Mouse (Mus musculus) urinary bladder, postnatal 4 days (tissue): Measurements from ENCODE around the gene Rrn3.
"Not testable (repeated sequence)": the region's sequence is repeated elsewhere in the genome, so short reads cannot be mapped to it uniquely, and the experiment has no call there.

Experiments used
- DNase-seq, 2 experiments: peaks; one replicate each; pipeline ENCODE4 v3.0.0; 2021 to 2022; ENCODE audit warnings: low spot score in 2 of 2

The Rrn3 gene

GRCm38 (mm10) chr16:13785932-13786331, 5.4 kb downstream of the Rrn3 start:
- DNase-seq, result no peak

- DNase-seq, result not testable (repeated sequence)
These were observed 12.9 kb downstream of the Rrn3 start for GRCm38 (mm10) chr16:13793441-13793840.

GRCm38 (mm10) chr16:13796746-13797175, 16.3 kb downstream of the Rrn3 start:
- DNase-seq, result no peak

- DNase-seq, result no peak
These were observed 20.7 kb downstream of the Rrn3 start for GRCm38 (mm10) chr16:13801231-13801630.

- DNase-seq, result no peak
These were observed 24.2 kb downstream of the Rrn3 start for GRCm38 (mm10) chr16:13804666-13805065.

GRCm38 (mm10) chr16:13807616-13808015, 27.1 kb downstream of the Rrn3 start:
- no peak for DNase-seq

- DNase-seq, result no peak
These were observed 27.9 kb downstream of the Rrn3 start for GRCm38 (mm10) chr16:13808410-13808809.

DNA sequence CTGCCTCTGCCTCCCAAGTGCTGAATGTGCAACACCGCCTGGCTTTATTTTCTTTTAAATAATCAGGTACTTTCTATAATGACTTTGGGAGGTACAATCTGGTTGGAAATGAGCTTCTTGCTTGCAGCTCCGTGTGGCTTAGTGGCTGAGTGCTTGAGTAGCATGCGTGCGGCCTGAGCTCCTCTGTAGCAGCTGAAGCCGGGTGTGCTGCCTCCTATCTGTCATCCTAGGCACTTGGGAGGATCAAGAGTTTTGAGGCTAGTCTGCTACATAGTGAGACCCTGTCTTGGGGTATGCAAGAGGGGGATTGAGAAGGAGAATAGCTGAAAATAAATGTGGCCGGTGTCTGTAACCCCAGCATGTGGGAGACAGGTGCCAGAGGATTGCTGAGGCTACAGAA, 31.6 kb downstream of the Rrn3 start:
- no peak for DNase-seq

GRCm38 (mm10) chr16:13813200-13813599, 32.7 kb downstream of the Rrn3 start:
- no peak for DNase-seq

GRCm38 (mm10) chr16:13818560-13819393, 38.3 kb downstream of the Rrn3 start, which contains the start of gene Ntan1:
Gene Ntan1 (plus strand): TSS chr16:13818845.
- DNase-seq, result peak; percentile 97

GRCm38 (mm10) chr16:13819394-13819743, 38.9 kb downstream of the Rrn3 start:
- DNase-seq, result no peak

DNA sequence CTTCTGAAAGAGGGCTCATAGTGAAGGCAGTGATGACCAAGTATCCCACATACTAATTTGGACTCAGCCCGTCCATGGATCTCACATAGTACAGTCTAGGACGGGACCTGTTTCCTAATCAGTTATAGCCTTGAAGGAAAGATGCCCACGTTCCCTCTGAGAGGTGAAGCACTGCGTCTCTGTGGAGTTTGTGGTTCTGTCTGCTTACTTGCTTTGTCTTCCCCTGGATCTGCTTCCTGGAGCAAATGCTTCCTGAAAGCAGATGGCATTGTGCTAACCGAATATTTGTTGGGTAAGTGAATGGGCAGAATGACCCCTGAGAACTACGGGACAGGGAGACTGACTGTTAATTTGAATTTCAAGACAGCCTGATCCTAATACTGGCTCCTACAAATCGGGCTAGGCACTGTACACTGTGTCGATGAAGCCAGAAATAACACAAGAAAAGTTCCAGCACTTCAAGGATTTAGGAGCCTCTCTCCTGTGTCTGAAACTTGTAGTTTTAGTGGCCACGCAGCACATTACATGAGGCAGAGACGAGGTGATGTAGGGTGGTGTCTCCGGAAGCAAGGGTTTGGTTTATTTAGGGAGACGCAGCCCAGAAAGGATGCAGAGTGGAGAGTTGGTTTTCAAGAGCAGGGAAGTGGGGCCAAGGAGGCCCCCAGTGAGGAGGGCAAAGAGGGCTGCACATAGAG, 39.4 kb downstream of the Rrn3 start:
- no peak for DNase-seq

- no peak for DNase-seq
These were observed 40.3 kb downstream of the Rrn3 start for GRCm38 (mm10) chr16:13820771-13821170.

DNA sequence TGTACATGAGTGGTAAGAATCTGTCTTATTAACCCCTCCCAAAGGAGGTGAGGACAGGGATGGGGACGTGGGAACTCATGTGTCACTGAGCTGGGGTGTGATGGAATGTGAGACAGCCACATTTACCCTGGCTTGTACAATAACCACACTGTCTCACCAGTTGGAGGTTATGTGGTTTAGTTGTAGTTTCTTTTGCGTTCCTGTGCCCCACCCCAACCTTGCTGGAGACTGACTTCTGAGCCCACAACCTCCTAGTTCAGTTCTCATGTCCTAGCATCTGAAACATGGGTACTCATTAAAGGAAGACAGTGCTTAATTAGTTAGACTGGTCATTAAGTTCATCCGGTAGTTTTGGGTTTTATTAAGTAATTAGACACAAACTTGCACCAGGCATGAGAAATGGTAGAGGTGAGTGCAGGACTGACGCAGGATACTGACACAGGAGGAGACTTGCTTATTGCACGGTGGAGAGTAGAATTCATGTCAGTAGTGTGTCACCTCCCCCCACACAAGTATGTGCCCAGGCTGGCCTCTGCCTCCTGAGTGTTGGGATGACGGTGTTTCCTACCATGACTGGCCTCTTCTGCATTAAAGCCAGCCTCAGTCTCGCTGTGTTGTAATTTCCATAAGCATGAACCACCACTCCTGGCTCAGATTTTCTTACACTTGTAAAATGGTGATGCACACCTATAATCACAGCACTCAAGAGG, 45.4 kb downstream of the Rrn3 start:
- DNase-seq, result no peak

- no peak for DNase-seq
These were observed 46.0 kb downstream of the Rrn3 start for GRCm38 (mm10) chr16:13826511-13826910.

DNA sequence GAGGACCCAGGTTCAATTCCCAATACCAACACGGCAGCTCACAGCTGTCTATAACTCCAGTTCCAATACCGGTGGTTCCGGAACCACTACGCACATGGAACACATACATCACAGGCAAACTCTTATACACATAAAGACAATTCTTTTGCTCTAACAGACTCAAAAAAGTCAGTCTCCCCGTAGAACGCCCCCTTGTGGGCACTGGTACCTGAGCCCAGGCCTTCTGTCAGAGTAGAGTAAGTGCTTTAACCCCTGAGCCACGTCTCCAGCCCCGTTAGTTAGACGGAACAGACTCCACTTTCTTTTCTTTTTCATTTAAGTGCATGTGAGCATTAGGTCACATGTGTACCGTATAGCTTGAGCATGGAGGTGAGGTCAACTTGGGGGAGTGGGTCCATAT, 49.9 kb downstream of the Rrn3 start:
- DNase-seq, result no peak

DNA sequence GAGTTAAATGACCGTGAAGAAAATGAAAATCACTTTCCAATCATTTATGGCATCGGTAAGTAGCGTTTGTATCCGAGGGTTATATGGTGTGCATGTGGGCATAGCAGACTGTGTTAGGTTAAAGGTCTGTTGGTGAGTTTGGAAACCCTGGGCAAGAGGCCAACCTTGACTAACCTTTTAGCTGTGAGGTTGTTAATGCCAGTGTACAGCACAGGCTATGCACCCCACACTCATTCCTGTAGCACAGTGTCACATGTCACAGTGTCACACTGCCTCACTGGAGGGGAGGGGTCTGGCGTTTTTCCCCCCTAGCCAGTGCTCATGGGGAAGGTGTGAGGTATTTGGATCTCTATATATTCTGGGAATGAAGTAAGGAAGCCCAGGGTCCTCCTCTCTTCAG, 51.1 kb downstream of the Rrn3 start:
- DNase-seq, result no peak

DNA sequence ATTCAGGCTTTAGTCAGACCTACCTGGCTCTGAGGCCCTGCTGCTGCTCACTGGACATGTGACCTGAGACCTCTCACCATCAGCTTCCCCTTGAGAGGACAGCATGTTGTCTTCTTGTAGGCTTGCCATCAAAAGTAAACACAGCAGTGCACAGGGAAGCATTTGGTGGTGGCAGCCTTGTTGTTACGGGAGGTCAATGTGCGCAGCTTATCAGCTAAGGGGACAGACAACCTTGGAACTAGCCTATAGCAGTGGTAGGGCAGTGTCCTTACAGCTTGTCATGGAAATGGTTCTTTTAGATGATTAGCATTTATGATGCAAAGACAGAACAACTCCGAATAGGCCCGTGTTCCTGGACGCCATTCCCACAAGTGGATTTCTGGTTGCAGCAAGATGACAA, 53.9 kb downstream of the Rrn3 start:
- DNase-seq, result no peak

- DNase-seq, result no peak
These were observed 59.5 kb downstream of the Rrn3 start for GRCm38 (mm10) chr16:13840056-13840455.

GRCm38 (mm10) chr16:13840956-13841355, 60.4 kb downstream of the Rrn3 start:
- no peak for DNase-seq

GRCm38 (mm10) chr16:13845031-13845430, 64.5 kb downstream of the Rrn3 start:
- no peak for DNase-seq

- DNase-seq, result no peak
These were observed 66.2 kb downstream of the Rrn3 start for GRCm38 (mm10) chr16:13846675-13847074.

GRCm38 (mm10) chr16:13848310-13848709, 67.8 kb downstream of the Rrn3 start:
- DNase-seq, result no peak
